Mouse (Mus musculus) megakaryocyte-erythroid progenitor cell, adult 5-6 weeks (primary cell): Measurements from ENCODE around the gene Dffb. TPM values are rescaled to one million over a fixed set of nuclear protein-coding genes. Genes with fewer than 3 reads are reported as not detected.
A peak's percentile ranks its signal among the peaks of the same experiment; 100 is the strongest.

Experiments
- ATAC-seq: replicated peaks from 2 replicates; pipeline ENCODE4 v1.8.0; 2016; ENCODE audit warnings: mild to moderate bottlenecking, inconsistent platforms; ENCODE audit not compliant: severe bottlenecking, poor library complexity, low FRiP score, low TSS enrichment
- total RNA-seq, 2 experiments: library from RNA; stranded (forward) in 1 of 2; stranded (reverse) in 1 of 2; fragments of 200-1000, 215-1000 nt in 1 of 2; fragments of >200 nt in 1 of 2; fragmentation: Nextera tagmentation in 1 of 2; gene quantifications; 2 replicates each; pipeline ENCODE4 v1.2.3; 2014 to 2017

The Dffb gene
- 6.4 and 9.5 TPM in 2 replicates for total RNA-seq (2014; fragmentation: Nextera tagmentation)
- total RNA-seq (2017) = 11.8 and 15.0 TPM in 2 replicates

DNA sequence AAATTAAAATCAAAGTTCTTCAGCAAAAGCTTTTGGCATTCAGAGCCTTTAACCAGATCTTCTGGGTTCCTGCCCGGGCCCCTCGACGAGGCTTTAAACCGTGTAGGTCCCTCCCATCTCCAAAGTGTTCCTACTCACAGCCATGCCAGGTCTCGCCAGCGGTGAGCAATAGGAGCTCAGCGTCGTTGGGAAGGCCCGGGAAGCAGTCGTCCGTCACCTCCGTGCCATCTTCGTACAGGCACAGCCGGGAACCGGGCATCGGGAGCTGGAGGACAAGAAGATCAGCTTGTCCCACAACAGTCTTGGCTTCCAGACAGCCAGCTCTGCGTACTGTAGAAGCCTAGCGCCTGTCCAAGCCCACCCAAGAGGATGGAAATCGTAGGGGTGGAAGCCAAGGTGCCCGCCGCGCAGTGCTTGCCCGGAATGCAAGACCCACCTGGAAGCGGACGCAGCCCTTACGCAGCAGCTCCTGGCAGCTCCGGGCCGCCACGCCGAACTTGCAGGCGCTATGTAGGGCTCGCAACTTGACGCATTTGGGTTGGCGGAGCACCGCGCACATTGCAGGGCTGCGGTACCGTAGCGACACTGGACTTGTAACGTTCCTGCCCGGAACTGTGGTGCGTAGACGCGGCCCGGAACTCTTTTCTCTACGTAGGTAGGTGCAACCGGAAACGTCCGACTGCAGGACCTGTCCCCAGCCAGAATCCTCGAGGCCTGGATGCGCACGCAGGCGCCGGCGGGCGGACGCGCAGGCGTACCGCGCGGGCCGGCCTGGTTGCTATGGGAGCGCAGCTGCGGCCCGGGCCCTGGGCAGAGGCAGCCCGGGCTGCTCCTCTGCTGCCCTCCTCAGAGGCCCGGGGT, at the start of gene Dffb, which contains the start of gene Cep104:
Dffb (minus strand) TSS at position 696 of the 861 bp plus-strand sequence.
Cep104 (plus strand) TSS at position 764 of the 861 bp plus-strand sequence.
- ATAC-seq = peak; percentile 73

DNA sequence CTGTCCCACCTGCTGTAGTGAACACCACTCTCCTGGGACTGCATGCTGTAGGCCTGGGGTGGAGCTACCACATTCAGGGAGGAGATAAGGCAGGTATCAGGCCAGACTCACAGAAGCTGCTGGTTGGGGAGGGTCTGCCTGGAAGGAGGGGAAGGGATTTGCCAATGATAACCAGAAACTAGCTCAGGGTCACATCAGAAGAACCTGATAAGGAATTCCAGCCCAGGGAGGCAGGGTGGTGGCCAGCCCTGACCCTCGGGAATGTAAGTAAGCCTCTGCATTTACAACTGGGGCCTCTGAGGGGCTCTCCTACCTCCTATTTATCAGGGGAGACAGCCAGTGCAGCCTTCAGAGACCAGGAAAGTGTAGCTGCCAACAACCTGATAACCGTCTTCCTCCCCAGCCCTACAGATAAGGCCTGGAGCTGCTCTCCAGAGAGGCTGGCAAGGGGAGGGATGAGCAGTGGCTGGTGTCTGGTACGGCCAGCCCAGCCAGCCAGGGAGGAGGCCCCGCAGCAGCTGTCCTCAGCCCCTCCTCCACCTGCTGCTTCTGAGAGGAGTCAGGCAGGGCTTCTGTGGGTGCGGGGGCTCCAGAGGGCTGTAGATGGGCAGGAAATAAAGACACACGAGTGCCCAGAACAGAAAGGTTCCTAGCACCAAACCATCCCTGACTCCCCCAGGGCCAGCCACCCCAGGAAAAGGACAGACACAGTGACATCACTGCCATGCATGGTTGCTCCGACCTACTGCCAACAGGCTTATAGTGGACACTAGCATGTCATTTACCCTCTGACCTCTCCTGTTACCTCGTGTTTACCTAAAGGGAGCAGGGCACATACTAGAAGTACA, 49.1 kb upstream of the Dffb start:
- ATAC-seq = peak; percentile 66

DNA sequence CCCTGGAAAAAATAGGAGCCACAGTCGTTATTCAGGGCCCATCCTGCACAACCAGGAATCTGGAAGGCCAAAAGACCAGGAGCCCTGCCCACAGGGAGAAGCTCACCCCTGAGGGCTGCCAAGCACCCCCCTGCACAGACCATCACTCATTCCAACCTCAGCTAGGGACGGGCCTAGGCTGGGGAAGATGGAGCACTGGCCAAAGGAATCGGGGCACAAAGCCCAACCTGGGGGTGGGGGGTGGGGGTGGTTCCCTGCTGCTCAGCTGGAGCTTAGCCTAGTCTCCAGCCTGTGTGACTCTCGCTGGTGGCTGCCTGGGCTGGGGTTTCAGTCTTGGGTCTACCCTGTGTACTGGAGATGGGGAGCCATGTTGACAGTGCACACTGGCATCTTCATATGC, 47.9 kb upstream of the Dffb start:
- ATAC-seq = no peak

DNA sequence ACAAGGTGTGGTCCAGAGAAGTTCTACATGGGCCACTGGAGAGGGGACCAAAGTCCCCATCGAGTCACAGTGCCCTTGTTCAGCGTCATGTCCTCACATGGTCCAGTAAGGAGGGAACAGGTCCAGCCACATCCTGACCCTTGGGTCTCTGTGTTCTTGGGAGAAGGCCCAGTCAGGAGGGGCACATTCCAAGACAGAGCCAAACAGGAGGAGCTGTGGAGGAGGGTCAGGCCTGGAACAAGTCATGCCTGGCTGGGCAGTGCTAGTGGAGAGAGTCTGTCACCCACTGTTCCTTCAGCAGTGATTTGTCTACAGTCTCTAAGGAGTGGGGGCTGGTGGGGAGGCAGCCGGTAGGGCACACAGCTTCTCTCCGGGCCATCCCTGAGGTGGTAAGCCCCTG, 47.5 kb upstream of the Dffb start:
- ATAC-seq = no peak

DNA sequence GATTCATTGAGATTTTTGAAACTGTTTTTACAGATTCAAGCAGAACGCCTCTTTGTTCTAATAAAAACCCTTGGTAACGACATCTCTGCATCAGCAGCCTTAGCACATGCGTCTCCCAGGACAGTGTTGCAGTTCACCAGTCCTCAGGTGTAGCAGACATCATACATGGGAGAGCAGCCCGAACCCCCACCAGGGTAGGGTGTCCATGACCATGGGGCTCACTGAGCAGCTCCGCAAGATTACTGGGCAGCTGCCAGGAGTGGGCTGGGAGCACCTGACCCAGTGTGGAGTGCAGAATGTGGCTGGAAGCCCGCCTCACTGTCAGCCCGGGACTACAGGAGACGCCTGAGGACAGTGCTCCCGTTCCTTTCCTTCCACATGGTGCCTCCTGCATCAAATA, 46.5 kb upstream of the Dffb start:
- ATAC-seq = no peak

DNA sequence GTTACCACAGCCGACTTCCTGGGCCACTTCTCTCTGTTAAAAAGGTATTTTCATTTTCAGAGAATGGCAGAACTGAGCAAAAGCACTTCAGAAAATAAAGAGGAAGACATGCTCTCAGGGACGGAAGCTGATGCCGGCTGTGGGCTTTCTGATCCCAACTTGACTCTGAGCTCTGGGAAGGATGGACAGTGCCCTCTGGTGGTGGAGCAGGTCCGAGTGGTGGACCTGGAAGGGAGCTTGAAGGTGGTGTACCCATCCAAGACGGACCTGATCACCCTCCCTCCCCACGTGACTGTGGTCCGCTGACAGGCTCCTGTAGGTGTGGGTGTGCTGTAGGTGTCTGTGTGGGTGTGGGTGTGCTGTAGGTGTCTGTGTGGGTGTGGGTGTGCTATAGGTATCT, 44.6 kb upstream of the Dffb start:
- ATAC-seq = no peak

DNA sequence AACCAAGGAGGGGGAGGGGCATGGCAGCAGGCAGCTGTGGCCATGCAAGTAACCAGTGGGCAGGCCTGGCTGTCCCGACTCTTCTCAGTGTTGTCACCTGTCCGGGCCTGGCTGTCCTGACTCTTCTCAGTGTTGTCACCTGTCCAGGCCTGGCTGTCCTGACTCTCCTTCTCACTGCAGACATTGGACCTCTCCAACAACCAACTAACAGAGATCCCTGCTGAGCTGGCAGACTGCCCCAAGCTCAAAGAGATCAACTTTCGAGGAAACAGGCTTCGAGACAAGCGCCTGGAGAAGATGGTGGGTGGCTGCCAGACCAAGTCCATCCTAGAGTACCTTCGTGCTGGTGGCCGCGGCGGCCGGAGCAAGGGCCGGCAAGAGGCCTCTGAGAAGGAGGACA, 40.5 kb upstream of the Dffb start:
- ATAC-seq = no peak

DNA sequence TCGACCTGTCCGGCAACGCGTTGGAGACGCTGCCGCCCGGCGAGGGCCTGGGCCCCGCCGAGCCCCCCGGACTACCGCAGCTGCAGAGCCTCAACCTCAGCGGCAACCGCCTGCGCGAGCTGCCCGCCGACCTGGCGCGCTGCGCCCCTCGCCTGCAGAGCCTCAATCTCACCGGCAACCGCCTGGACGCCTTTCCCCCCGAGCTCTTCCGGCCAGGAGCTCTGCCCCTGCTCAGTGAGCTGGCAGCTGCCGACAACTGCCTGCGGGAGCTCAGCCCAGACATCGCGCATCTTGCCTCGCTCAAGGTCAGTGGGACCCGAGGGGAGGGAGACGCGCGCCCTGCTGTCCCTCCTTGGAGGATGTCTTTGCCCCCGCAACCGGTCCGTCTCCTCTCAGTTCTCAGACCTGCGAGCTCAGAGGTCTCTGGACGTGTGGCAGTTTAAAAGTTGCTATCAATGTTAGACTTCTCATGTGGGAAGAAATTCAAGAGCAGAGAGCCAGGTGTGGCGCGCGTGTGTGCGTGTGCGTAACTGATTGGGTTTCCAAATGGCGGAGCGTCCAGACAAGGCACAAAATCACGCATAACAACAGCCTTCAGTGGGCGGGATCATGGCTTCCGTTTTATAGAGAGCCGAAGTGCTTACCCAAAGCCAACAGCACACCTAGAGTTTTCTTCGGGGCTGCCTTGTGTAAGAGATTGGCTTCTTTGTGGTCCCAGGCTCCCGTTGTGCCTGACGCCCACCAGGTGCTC, 37.4 kb upstream of the Dffb start:
- ATAC-seq = peak; percentile 49

DNA sequence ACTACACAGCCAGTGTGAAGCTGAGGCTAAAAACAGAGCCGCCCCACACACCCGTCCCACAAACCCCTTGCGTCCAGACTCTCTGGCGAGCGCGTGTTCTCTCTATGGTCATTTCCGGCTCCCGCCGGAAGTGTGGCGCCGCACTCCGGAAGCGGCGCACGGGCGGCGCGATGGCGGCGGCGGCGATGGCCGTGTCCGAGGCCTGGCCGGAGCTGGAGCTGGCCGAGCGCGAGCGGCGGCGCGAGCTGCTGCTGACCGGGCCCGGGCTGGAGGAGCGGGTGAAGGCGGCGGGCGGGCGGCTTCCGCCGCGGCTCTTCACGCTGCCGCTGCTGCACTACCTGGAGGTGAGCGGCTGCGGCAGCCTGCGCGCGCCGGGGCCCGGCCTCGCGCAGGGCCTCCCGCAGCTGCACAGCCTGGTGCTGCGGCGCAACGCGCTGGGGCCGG, 36.7 kb upstream of the Dffb start, which contains the start of gene Lrrc47:
Lrrc47 (plus strand) TSS at position 86 of the 444 bp plus-strand sequence.
- ATAC-seq = peak; percentile 83

DNA sequence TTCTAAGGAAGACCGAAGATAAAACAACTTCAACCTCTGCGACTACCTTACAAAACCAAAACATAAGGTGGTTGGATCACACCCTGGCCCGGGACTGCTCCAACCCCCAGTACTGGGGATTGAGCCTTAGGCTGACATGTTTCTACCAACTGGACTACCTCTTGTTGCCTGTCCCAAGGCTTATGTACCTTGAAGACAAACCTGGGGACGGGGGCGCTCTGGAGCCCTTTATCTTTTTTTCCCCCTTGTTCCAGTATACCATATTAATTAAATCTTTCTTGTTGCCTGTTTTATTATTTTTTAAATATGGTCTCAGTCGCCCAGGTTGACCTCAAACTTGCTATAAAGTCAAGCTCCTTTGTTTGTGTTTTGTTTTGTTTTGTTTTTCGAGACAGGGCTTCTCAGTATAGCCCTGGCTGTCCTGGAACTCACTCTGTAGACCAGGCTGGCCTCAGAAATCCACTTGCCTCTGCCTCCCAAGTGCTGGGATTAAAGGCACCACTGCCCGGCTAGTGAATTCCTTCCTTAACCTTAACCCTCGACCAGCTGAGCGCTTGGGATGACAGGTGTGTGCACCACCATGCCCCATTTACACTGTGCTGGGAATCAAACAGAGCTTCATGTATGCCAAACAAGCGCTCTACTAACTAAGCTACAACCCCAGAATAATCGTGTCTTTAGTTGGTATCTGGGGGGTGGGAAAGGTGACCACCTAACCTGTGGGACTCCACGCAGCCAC, 36.1 kb upstream of the Dffb start:
- ATAC-seq = peak; percentile 36; the same call in 1 of the 2 replicates

DNA sequence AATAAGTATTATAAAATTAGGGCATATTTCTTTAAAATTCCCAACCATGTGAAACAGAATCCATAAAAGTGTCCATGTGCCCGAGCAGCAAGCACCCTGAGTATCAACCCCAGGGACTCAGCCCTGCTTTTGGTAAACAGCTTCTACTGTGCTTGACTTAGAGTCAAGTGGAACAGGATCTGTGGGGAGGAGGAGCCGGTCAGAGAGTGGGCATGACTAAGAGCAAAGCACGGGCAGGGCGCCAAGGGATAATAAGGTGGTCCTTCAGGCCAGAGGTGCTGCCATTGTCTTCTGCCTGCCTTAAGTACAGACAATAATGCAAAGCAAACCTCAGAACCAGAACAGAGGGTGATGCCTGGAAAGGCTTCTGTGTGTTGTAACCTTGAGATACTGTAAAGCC, 32.8 kb upstream of the Dffb start:
- ATAC-seq = no peak

DNA sequence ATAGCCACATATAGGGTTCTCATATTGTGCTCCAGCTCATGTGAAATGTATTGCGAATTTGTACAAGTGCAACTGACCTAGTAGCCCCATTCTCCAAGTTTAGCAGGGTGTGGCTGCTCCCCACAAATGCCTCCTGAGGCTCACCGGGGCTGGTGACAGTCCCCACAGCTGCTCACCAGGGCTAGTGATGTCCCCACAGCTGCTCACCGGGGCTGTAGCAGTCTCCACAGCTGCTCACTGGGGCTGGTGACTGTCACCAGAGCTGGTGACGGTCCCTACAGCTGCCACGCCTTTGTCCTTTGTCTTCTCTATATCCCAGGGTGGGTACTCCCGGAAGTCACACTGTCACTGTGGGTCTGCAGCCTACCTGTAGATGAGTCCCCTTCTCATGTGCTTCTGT, 31.3 kb upstream of the Dffb start:
- no peak for ATAC-seq

DNA sequence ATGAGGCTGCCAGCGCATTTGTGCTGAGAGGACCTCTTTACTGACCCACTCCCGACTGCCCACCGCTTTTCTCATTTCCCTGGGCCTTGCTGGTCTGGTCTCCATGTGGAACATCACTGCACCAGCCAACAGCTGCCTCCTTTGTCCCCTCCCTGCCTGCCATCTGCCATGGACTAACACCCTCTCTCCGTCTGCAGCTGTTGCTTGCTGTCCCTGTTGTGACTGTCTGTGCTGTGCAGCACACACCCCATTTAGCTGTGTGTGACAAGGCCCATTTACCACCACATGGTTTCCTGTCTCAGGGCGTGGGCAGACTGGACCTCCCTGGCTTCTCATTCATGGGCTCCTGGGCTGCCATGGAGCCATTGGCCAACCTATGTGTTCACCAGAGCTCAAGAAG, 30.6 kb upstream of the Dffb start:
- no peak for ATAC-seq

DNA sequence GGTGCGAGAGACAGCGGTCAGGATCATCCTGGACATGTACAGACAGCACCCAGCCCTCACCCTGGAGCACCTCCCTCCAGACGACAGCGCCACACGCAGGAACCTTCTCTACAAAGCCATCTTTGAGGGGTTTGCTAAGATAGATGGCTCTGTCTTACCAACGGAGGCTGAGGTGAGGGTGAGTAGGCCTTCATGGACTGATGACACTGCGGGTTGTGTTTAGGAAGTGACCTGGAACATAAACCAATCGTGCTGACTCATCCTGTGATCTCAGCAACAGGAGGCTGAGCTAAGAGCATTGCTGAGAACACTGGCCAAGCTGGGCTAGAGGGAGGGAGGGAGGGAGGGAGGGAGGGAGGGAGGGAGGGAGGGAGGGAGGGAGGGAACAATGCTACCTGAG, 18.6 kb upstream of the Dffb start:
- no peak for ATAC-seq

DNA sequence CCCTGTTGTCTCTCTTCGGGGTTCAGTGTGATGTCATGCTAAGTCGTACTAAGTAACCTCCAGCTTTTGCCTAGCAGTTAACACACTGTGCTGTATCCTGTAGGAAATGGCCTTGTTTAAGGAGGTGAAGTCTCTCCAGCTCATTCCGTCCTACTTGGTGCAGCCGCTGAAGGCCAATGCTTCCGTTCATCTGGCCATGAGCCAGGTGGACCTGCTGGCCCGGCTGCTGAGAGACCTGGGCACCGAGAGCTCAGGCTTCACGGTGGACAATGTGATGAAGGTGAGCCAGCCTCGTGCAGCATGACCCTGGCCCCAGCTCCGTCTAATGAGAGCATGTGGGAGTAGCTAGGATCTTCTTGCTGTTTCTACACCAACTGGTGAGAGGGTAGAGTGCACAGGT, 17.8 kb upstream of the Dffb start:
- no peak for ATAC-seq

DNA sequence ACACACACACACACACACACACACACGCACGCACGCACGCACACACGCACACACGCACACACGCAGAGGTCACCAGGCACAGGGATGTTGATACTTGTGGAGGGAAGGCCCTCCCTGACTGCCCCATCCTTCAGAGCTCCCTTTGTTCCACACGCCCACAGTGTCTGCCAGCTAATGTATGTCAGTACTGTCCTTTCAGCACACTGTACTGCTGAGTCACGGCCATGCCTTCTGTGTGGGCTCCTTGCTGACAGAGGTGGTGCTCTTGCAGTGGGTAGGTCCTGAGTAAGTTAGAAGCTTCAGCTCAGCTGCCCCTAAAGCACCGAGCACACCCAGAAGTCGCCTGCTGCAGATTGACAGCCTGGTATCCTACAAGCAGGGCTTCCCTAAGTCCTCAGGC, 5.5 kb upstream of the Dffb start:
- no peak for ATAC-seq

DNA sequence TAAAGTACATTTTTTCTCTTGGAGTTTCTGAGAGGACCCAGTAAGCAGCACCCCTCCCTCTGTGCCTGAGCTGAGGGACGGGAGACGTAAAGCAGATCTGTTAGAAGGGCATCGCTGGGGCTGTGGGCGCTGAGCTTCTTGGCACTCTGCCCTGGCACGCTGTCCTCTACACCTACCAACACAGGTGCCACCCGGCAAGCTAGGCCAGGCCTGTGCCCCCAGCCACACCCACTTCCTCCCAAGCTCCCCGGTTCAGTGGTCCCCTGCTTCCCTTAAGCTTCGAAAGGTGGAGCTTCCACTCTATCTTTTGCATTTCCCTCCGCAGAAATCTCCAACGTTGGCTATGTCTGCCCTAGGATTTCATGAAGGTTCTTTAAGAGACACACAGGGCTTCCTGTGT, 4.3 kb upstream of the Dffb start:
- ATAC-seq = no peak

DNA sequence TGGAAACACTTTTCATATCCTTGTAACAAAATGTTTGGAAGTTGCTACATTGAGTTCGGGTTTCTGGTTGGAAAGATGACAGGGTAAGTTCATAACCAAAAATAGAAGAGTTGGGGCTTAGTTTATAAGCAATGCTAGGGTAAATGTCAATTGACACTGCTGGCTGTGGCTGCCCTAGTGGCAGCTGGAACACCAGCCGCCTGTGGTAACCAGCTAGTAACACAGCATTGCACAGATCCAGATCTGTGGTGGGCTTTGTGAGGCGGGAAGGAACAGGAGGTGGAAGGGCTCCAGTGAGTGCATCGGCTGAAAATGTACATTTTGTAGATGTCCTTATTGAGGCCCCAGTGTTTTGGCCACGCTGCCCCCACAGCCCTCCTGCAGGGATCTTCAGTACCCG, 842 bp upstream of the Dffb start:
- ATAC-seq = peak; percentile 51; the same call in 1 of the 2 replicates

DNA sequence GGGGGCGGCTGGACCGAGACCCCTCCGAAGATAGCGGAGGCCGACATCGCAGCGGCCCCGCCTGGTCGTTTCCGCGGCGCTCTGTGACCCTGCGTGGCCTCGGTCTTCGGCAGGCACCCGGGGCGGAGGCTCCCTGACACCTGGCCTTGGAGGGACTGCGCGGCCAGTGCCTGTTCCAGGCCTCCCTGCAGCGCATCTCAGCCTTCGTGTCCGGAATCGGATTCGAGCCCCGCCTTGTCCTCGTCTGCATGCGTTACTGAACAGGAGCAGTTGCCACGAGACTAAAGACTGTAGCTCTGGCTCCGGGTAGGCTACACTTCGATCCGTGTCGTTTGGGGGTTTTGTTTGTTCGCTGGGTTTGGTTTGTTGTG, 351 bp upstream of the Dffb start:
- peak; percentile 17 for ATAC-seq
